ENCODE assay signal across 7 mouse cellular contexts in genomic region chr9:86951958-86952509, GRCm38 (mm10).
A peak's percentile ranks its signal among the peaks of the same experiment; 100 is the strongest.
DNase-seq lines count a peak whose midpoint lies in the region; ATAC-seq and TF ChIP-seq lines count a peak whose summit lies in the region.

No protein-coding gene starts in this region.

- H3K36me3 ChIP-seq in CH12.LX (replicated peaks in 1 of 2; ENCODE audit: control insufficient read depth in 1 of 2, insufficient read depth in 1 of 2, low read length in 1 of 2) = no peaks in the 10 kb centered on the region
- H3K36me3 ChIP-seq in heart, embryonic 12.5 days = no peaks in the 10 kb centered on the region

- DNase-seq in 416B (ENCODE audit: low read depth) (peak; percentile 15), CH12.LX (ENCODE audit: extremely low read depth) (no peak), liver (peak; percentile 25)
- no peak for DNase-seq in thymus, postnatal 25 days
- no peak for DNase-seq in cerebellum, postnatal 25 days
- no peak for DNase-seq in lung, postnatal 10 days

- no peak overlapping the region for H3K4me3 ChIP-seq in CH12.LX (replicated peaks in 1 of 3; ENCODE audit: low read depth in 2 of 3, low read length in 2 of 3, poor library complexity in 1 of 3)
- H3K4me3 ChIP-seq in heart, embryonic 12.5 days = no peak overlapping the region

- in situ Hi-C loops in CH12.LX (cut with MboI; ENCODE audit: low pct_ligation_motif_present, low pct_unique_long_range_greater_than_20kb, low sequenced_read_pairs) = no loop called here

- no peak for TF ChIP-seq CTCF in CH12.LX (conservative IDR thresholded peaks at IDR 0.05 in 1 of 2, IDR thresholded peaks at IDR 0.05 in 1 of 2; ENCODE audit: low read depth in 2 of 2, low read length in 2 of 2)

- WGBS in heart, embryonic 12.5 days = 28% methylated on average over 11 of the region's 11 CpGs

- H3K4me2 ChIP-seq in CH12.LX (ENCODE audit: insufficient read depth, low read depth, poor library complexity, severe bottlenecking) = peak overlapping the region; percentile 16
- H3K4me2 ChIP-seq in heart, embryonic 12.5 days = no peak overlapping the region

- TF ChIP-seq POLR2A in CH12.LX (IDR thresholded peaks at IDR 0.05; ENCODE audit: low read depth, low read length) = no peak

- dilution Hi-C loops in CH12.LX (cut with MboI; ENCODE audit: extremely low pct_ligation_motif_present, extremely low pct_unique_long_range_greater_than_20kb, low sequenced_read_pairs) = no loop called here

- peak; percentile 78 for ATAC-seq in heart, embryonic 12.5 days (ENCODE audit: insufficient number of reproducible peaks, low FRiP score)

- H3K9me3 ChIP-seq in CH12.LX (replicated peaks; ENCODE audit: low read length) = no peaks in the 10 kb centered on the region
- peaks cover 3% of the 10 kb centered on the region; the same call in 1 of the 2 replicates for H3K9me3 ChIP-seq in heart, embryonic 12.5 days (replicated peaks)

- H3K27ac ChIP-seq in CH12.LX (ENCODE audit: insufficient read depth, low read depth) = no peak overlapping the region
- H3K27ac ChIP-seq in heart, embryonic 12.5 days (ENCODE audit: poor library complexity, severe bottlenecking) = peak overlapping the region; percentile 84

- peaks cover 3 to 6% of the 10 kb centered on the region in 2 experiments; a peak in 2 of 4 replicates for H3K4me1 ChIP-seq in CH12.LX (ENCODE audit: control insufficient read depth in 1 of 2, insufficient read depth in 2 of 2)
- peaks cover 28% of the 10 kb centered on the region for H3K4me1 ChIP-seq in heart, embryonic 12.5 days (replicated peaks)

- H3K27me3 ChIP-seq in CH12.LX (replicated peaks) = no peaks in the 10 kb centered on the region
- H3K27me3 ChIP-seq in heart, embryonic 12.5 days (replicated peaks) = no peaks in the 10 kb centered on the region

- H3K9ac ChIP-seq in CH12.LX (ENCODE audit: insufficient read depth, low read depth) = no peak overlapping the region
- H3K9ac ChIP-seq in heart, embryonic 12.5 days = no peak overlapping the region

- H3K79me2 ChIP-seq in CH12.LX (replicated peaks; ENCODE audit: control insufficient read depth, extremely low read depth, insufficient read depth, poor library complexity, severe bottlenecking) = no peaks in the 10 kb centered on the region

- no peak for TF ChIP-seq RAD21 in CH12.LX (IDR thresholded peaks at IDR 0.05; ENCODE audit: low read depth, low read length)

- TF ChIP-seq EP300 in CH12.LX (IDR thresholded peaks at IDR 0.05; ENCODE audit: low read length) = no peak

TF ChIP-seq in CH12.LX, 34 proteins besides CTCF, POLR2A, EP300 and RAD21:
- no peak for TF ChIP-seq ELF1 (IDR thresholded peaks at IDR 0.05; ENCODE audit: low read depth, low read length)
- TF ChIP-seq ZKSCAN1 (IDR thresholded peaks at IDR 0.05; ENCODE audit: borderline replicate concordance, low read depth, low read length) = no peak
- TF ChIP-seq MAZ (IDR thresholded peaks at IDR 0.05; ENCODE audit: low read depth, low read length) = no peak
- no peak for TF ChIP-seq NRF1 (IDR thresholded peaks at IDR 0.05; ENCODE audit: low read depth, low read length)
- no peak for TF ChIP-seq MXI1 (IDR thresholded peaks at IDR 0.05; ENCODE audit: low read depth, low read length)
- peak; percentile 83 for TF ChIP-seq BHLHE40 (IDR thresholded peaks at IDR 0.05; ENCODE audit: low read depth, low read length)
- TF ChIP-seq MEF2A (IDR thresholded peaks at IDR 0.05; ENCODE audit: borderline replicate concordance, low read depth, low read length) = 0 out of 2 replicates have a peak, but pooled peaks have one; percentile 13

Comparison
In these comparisons a context has a peak if more than half of its experiments do, and no peak if none do; other contexts are left out.
1. DNase-seq: peak in 416B (single experiment) and liver (single experiment); none in CH12.LX (single experiment), thymus, postnatal 25 days (single experiment), cerebellum, postnatal 25 days (0 of 2) and lung, postnatal 10 days (single experiment).